Mouse (Mus musculus) CH12.LX (cell line): ENCODE measurements around the gene Lamtor3. TPM values are rescaled to one million over a fixed set of nuclear protein-coding genes. Genes with fewer than 3 reads are reported as not detected.

Source experiments
- DNase-seq: peaks from one replicate; pipeline ENCODE4 v3.0.0-alpha.2; 2013; ENCODE audit errors: extremely low read depth
- H3K27ac ChIP-seq: 2 replicates; pipeline ENCODE4 v1.5.1; 2012; ENCODE audit warnings: low read depth, mild to moderate bottlenecking, control low read depth, moderate library complexity; ENCODE audit not compliant: insufficient read depth
- H3K27me3 ChIP-seq: replicated peaks from 2 replicates; pipeline ENCODE3; 2012; ENCODE audit warnings: inconsistent platforms
- H3K36me3 ChIP-seq, 2 experiments: replicated peaks in 1 of 2; 2 replicates each; pipeline versions ENCODE3 to v1.6.1; 2012; ENCODE audit warnings: inconsistent platforms in 1 of 2, low read length in 1 of 2, mild to moderate bottlenecking in 1 of 2, mixed read lengths in 1 of 2, moderate library complexity in 1 of 2; ENCODE audit not compliant: control insufficient read depth in 1 of 2, insufficient read depth in 1 of 2
- H3K4me1 ChIP-seq, 2 experiments: 2 replicates each; pipeline ENCODE4 v1.6.1; 2012; ENCODE audit warnings: inconsistent platforms in 1 of 2, moderate library complexity in 1 of 2; ENCODE audit not compliant: insufficient read depth in 2 of 2, control insufficient read depth in 1 of 2
- H3K4me2 ChIP-seq: 2 replicates; pipeline ENCODE4 v1.6.1; 2012; ENCODE audit warnings: low read depth, mild to moderate bottlenecking, control low read depth; ENCODE audit not compliant: poor library complexity, insufficient read depth, severe bottlenecking
- H3K4me3 ChIP-seq, 3 experiments: fragments of 150-350 bp in 1 of 3; sonication (generic) in 1 of 3; replicated peaks in 1 of 3; 2 replicates each; pipeline versions ENCODE3 to v1.5.1; 2011 to 2012; ENCODE audit warnings: low read depth in 2 of 3, low read length in 2 of 3, mild to moderate bottlenecking in 2 of 3, moderate library complexity in 2 of 3, control low read depth in 1 of 3, improper control_type of control experiment in 1 of 3, inconsistent platforms in 1 of 3, mixed read lengths in 1 of 3; ENCODE audit not compliant: poor library complexity in 1 of 3
- H3K79me2 ChIP-seq: replicated peaks from 2 replicates; pipeline ENCODE4 v1.6.1; 2012; ENCODE audit warnings: mild to moderate bottlenecking, moderate library complexity; ENCODE audit not compliant: control insufficient read depth, poor library complexity, insufficient read depth, severe bottlenecking; ENCODE audit errors: extremely low read depth
- H3K9ac ChIP-seq: 2 replicates; pipeline ENCODE4 v1.6.1; 2012; ENCODE audit warnings: low read depth, mild to moderate bottlenecking, control low read depth, moderate library complexity; ENCODE audit not compliant: insufficient read depth
- H3K9me3 ChIP-seq: replicated peaks from 2 replicates; pipeline ENCODE3; 2012; ENCODE audit warnings: low read length, inconsistent platforms, mixed read lengths
- CHD1 ChIP-seq: IDR thresholded peaks from 2 replicates; pipeline ENCODE4 v1.6.1; 2012; ENCODE audit warnings: low read depth, low read length, improper control_type of control experiment, inconsistent platforms
- ELF1 ChIP-seq: IDR thresholded peaks from 2 replicates; pipeline ENCODE4 v1.6.1; 2014; ENCODE audit warnings: low read depth, mild to moderate bottlenecking, inconsistent platforms, low read length, improper control_type of control experiment
- EP300 ChIP-seq: IDR thresholded peaks from 2 replicates; pipeline ENCODE4 v1.6.1; 2011; ENCODE audit warnings: low read length, improper control_type of control experiment
- ETS1 ChIP-seq: conservative IDR thresholded peaks from 2 replicates; pipeline ENCODE4 v1.6.1; 2012; ENCODE audit warnings: low read depth, mild to moderate bottlenecking, inconsistent platforms, low read length, improper control_type of control experiment, moderate library complexity
- IRF4 ChIP-seq: IDR thresholded peaks from 2 replicates; pipeline ENCODE4 v1.6.1; 2014; ENCODE audit warnings: low read depth, mild to moderate bottlenecking, inconsistent platforms, low read length, improper control_type of control experiment
- JUND ChIP-seq: conservative IDR thresholded peaks from 2 replicates; pipeline ENCODE4 v1.6.1; 2011; ENCODE audit warnings: low read depth, low read length, improper control_type of control experiment
- MAFK ChIP-seq: IDR thresholded peaks from 2 replicates; pipeline ENCODE4 v1.6.1; 2011; ENCODE audit warnings: low read length, improper control_type of control experiment; ENCODE audit not compliant: insufficient replicate concordance
- MAX ChIP-seq: IDR thresholded peaks from 2 replicates; pipeline ENCODE4 v1.6.1; 2011; ENCODE audit warnings: low read length, improper control_type of control experiment
- MEF2A ChIP-seq: IDR thresholded peaks from 2 replicates; pipeline ENCODE4 v1.6.1; 2014; ENCODE audit warnings: low read depth, mild to moderate bottlenecking, inconsistent platforms, low read length, improper control_type of control experiment, borderline replicate concordance
- NELFE ChIP-seq: IDR thresholded peaks from 2 replicates; pipeline ENCODE4 v1.6.1; 2011; ENCODE audit warnings: low read depth, low read length, improper control_type of control experiment
- NRF1 ChIP-seq: IDR thresholded peaks from 2 replicates; pipeline ENCODE4 v1.6.1; 2014; ENCODE audit warnings: low read depth, mild to moderate bottlenecking, inconsistent platforms, low read length, improper control_type of control experiment, moderate library complexity
- RCOR1 ChIP-seq: conservative IDR thresholded peaks from 2 replicates; pipeline ENCODE4 v1.6.1; 2012; ENCODE audit warnings: low read depth, mild to moderate bottlenecking, inconsistent platforms, low read length, improper control_type of control experiment
- TBP ChIP-seq: conservative IDR thresholded peaks from 2 replicates; pipeline ENCODE4 v1.6.1; 2011; ENCODE audit warnings: low read depth, low read length, improper control_type of control experiment
- TCF12 ChIP-seq: IDR thresholded peaks from 2 replicates; pipeline ENCODE4 v1.6.1; 2014; ENCODE audit warnings: low read depth, mild to moderate bottlenecking, inconsistent platforms, low read length, improper control_type of control experiment
- ZNF384 ChIP-seq: IDR thresholded peaks from 2 replicates; pipeline ENCODE4 v1.6.1; 2012; ENCODE audit warnings: low read depth, low read length, improper control_type of control experiment, inconsistent platforms
- dilution Hi-C: fragments of 300-500 bp; cut with MboI; formaldehyde crosslinking; loops from 2 replicates; pipeline ENCODE4 v1.14.3; 2020; ENCODE audit warnings: low sequenced_read_pairs; ENCODE audit not compliant: extremely low pct_unique_long_range_greater_than_20kb, extremely low pct_ligation_motif_present
- in situ Hi-C: fragments of 300-500 bp; cut with MboI; formaldehyde crosslinking; loops from 3 replicates; pipeline ENCODE4 v1.14.3; 2019; ENCODE audit warnings: low sequenced_read_pairs, low pct_ligation_motif_present, low pct_unique_long_range_greater_than_20kb, mixed read lengths
- polyA plus RNA-seq: library from polyadenylated mRNA; unstranded; fragments of >175 nt; gene quantifications from 2 replicates; pipeline ENCODE4 v1.2.1, GENCODE M21; 2012; ENCODE audit warnings: low read depth; ENCODE audit not compliant: insufficient read length
- total RNA-seq, 2 experiments: library from RNA; depleted of rRNA; stranded (reverse); fragments of 300-350 nt in 1 of 2; fragments of >200 nt in 1 of 2; gene quantifications; 2 replicates each; pipeline ENCODE4 v1.2.3; 2012 to 2014

Gene Lamtor3
- total and polyA plus RNA-seq, 3 experiments = 146 to 245 (median 147) TPM

GRCm38 (mm10) chr3:137880109-137880748, 38.1 kb upstream of the Lamtor3 start:
- Histone ChIP-seq H3K4me3 (peak overlapping the region in 1 of 3 experiments; percentile 21), H3K27me3 (no peaks in the 10 kb centered on the region), H3K79me2 (no peaks in the 10 kb centered on the region), H3K27ac (peak overlapping the region; percentile 56), H3K36me3 (peaks cover 0 to 14% of the 10 kb centered on the region in 2 experiments), H3K9me3 (peaks cover 9% of the 10 kb centered on the region), H3K4me1 (peaks cover 11 to 24% of the 10 kb centered on the region in 2 experiments), H3K9ac (no peak overlapping the region), H3K4me2 (peak overlapping the region; percentile 2)
- TF ChIP-seq RCOR1 = no peak
- TF ChIP-seq EP300 = peak; percentile 28; the same call in 1 of the 2 replicates
- TF ChIP-seq ZNF384 = peak; percentile 57; the same call in 1 of the 2 replicates
- no peak for TF ChIP-seq MAX
- TF ChIP-seq TCF12 = no peak
- peak; percentile 72; the same call in 1 of the 2 replicates for TF ChIP-seq CHD1
- TF ChIP-seq JUND = no peak
- TF ChIP-seq NELFE = no peak
- TF ChIP-seq IRF4 = 0 out of 2 replicates have a peak, but pooled peaks have one; percentile 11
- TF ChIP-seq MAFK = 0 out of 2 replicates have a peak, but pooled peaks have one; percentile 34
- DNase-seq = no peak
- dilution Hi-C loops = no loop called here
- in situ Hi-C loops = no loop called here

- Histone ChIP-seq H3K27ac (no peak overlapping the region), H3K4me1 (peaks cover 11 to 26% of the 10 kb centered on the region in 2 experiments), H3K4me2 (no peak overlapping the region), H3K4me3 (no peak overlapping the region), H3K79me2 (no peaks in the 10 kb centered on the region), H3K27me3 (no peaks in the 10 kb centered on the region), H3K9ac (no peak overlapping the region), H3K36me3 (peaks cover 0 to 12% of the 10 kb centered on the region in 2 experiments), H3K9me3 (peaks cover 9% of the 10 kb centered on the region)
- peak; percentile 93 for TF ChIP-seq MAFK
- TF ChIP-seq TBP = no peak
- no peak for DNase-seq
- dilution Hi-C loops = no loop called here
- in situ Hi-C loops = no loop called here
Measured at GRCm38 (mm10) chr3:137881093-137881492, 37.2 kb upstream of the Lamtor3 start.

GRCm38 (mm10) chr3:137887961-137888360, 30.3 kb upstream of the Lamtor3 start:
- Histone ChIP-seq H3K9me3 (peaks cover 9% of the 10 kb centered on the region), H3K9ac (peak overlapping the region; percentile 47), H3K4me3 (no peak overlapping the region), H3K27me3 (no peaks in the 10 kb centered on the region), H3K27ac (peak overlapping the region; percentile 36; the same call in 1 of the 2 replicates), H3K4me2 (peak overlapping the region; percentile 93), H3K4me1 (peaks cover 9 to 35% of the 10 kb centered on the region in 2 experiments), H3K36me3 (peaks cover 13 to 34% of the 10 kb centered on the region in 2 experiments), H3K79me2 (no peaks in the 10 kb centered on the region)
- dilution Hi-C loops (no loop called here), in situ Hi-C loops (no loop called here)
- peak; percentile 36 for DNase-seq
- TF ChIP-seq EP300 = peak; percentile 58; the same call in 1 of the 2 replicates
- TF ChIP-seq ETS1 = peak; percentile 30; the same call in 1 of the 2 replicates
- no peak for TF ChIP-seq NRF1
- TF ChIP-seq TBP = 0 out of 2 replicates have a peak, but pooled peaks have one; percentile 50
- TF ChIP-seq TCF12 = 0 out of 2 replicates have a peak, but pooled peaks have one; percentile 41
- no peak for TF ChIP-seq ELF1
- 0 out of 2 replicates have a peak, but pooled peaks have one; percentile 67 for TF ChIP-seq IRF4
- TF ChIP-seq MEF2A = peak; percentile 69; the same call in 1 of the 2 replicates
